Mouse (Mus musculus) forebrain, embryonic 11.5 days (tissue): ENCODE measurements around the gene Trp63. TPM values are rescaled to one million over a fixed set of nuclear protein-coding genes. Genes with fewer than 3 reads are reported as not detected.

ENCODE experiments used
- ATAC-seq: fragments of 200-750 bp; cut with Nextera tagmentation; replicated peaks from 2 replicates; pipeline ENCODE4 v1.8.0; 2017; ENCODE audit warnings: moderate TSS enrichment; ENCODE audit not compliant: low FRiP score
- DNase-seq: peaks from one replicate; pipeline ENCODE4 v3.0.0-alpha.2; 2017; ENCODE audit warnings: low spot score
- H3K27ac ChIP-seq: fragments of 300-500 bp; sonication (generic); 2 replicates; pipeline ENCODE4 v1.5.1; 2014; ENCODE audit warnings: low read depth, low read length
- H3K27me3 ChIP-seq: fragments of 300-500 bp; sonication (generic); 2 replicates; pipeline ENCODE4 v1.6.1; 2014; ENCODE audit warnings: mild to moderate bottlenecking, low read length, mixed read lengths; ENCODE audit not compliant: control insufficient read depth, insufficient read depth
- H3K36me3 ChIP-seq: fragments of 300-500 bp; sonication (generic); 2 replicates; pipeline ENCODE4 v1.6.1; 2014; ENCODE audit warnings: mild to moderate bottlenecking, low read length, moderate library complexity, mixed read lengths; ENCODE audit not compliant: control insufficient read depth, insufficient read depth
- H3K4me1 ChIP-seq: fragments of 300-500 bp; sonication (generic); replicated peaks from 2 replicates; pipeline ENCODE4 v1.6.1; 2014; ENCODE audit warnings: low read length, mixed read lengths; ENCODE audit not compliant: control insufficient read depth, insufficient read depth
- H3K4me2 ChIP-seq: fragments of 300-500 bp; sonication (generic); 2 replicates; pipeline ENCODE4 v1.6.1; 2014; ENCODE audit warnings: low read depth, mild to moderate bottlenecking, low read length, moderate library complexity, mixed read lengths; ENCODE audit not compliant: severe bottlenecking
- H3K4me3 ChIP-seq: fragments of 300-500 bp; sonication (generic); 2 replicates; pipeline ENCODE4 v1.5.1; 2014; ENCODE audit warnings: low read depth, low read length
- H3K9ac ChIP-seq: fragments of 300-500 bp; sonication (generic); 2 replicates; pipeline ENCODE4 v1.6.1; 2014; ENCODE audit warnings: low read length
- H3K9me3 ChIP-seq: fragments of 300-500 bp; sonication (generic); 2 replicates; pipeline ENCODE4 v1.6.1; 2016; ENCODE audit warnings: low read length, mixed read lengths; ENCODE audit not compliant: control insufficient read depth
- WGBS: fragments of 180-500 bp; shearing (Covaris S2); extraction: QIAGEN DNeasy Blood & Tissue Kit; methylation state at CpG from one replicate; pipeline ENCODE4 v1.1.7; 2014; 5-methylcytosine and 5-hydroxymethylcytosine counted together
- polyA plus RNA-seq: library from polyadenylated mRNA; unstranded; fragments of >200 nt; fragmentation: Nextera tagmentation; extraction: Ambion mirVana; gene quantifications from 2 replicates; pipeline ENCODE4 v1.2.1, GENCODE M21; 2014

Gene Trp63
- polyA plus RNA-seq, 1 experiment from 2014 or later, result 4.7 TPM

DNA sequence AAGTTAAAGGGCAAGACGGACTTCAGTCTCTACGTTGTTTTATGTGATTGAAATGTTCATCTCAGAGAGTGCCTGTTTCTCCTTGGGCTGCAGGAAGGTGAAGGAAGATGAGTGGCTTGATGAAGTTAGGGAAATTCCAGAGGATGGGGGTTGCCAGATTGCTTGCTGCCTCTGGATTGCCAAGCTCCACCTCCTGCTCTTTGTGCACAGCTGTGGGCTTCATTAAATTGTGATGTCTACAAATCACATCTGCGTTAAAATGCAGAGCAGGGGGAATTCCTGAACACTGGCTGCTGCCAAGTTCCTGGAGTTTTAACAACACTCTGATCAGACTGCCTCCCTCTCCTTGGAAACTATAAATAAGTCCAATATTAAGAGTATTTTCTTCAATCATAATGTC, 63.2 kb downstream of the Trp63 start:
- no peak overlapping the region for H3K27ac ChIP-seq
- no peaks in the 10 kb centered on the region for H3K4me1 ChIP-seq
- no peaks in the 10 kb centered on the region for H3K9me3 ChIP-seq
- DNase-seq (no peak), ATAC-seq (no peak)
- H3K36me3 ChIP-seq, result no peaks in the 10 kb centered on the region
- H3K27me3 ChIP-seq, result no peaks in the 10 kb centered on the region
- H3K4me3 ChIP-seq, result no peak overlapping the region
- no peak overlapping the region for H3K4me2 ChIP-seq
- 42% methylated on average over 3 of the region's 3 CpGs for WGBS
- H3K9ac ChIP-seq, result no peak overlapping the region

GRCm38 (mm10) chr16:25751866-25752265, 68.3 kb downstream of the Trp63 start:
- WGBS, result 79% methylated on average over 11 of the region's 11 CpGs
- H3K27me3 ChIP-seq, result no peaks in the 10 kb centered on the region
- ATAC-seq (no peak), DNase-seq (no peak)
- no peak overlapping the region for H3K4me3 ChIP-seq
- H3K27ac ChIP-seq, result no peak overlapping the region
- no peaks in the 10 kb centered on the region for H3K4me1 ChIP-seq
- H3K9ac ChIP-seq, result no peak overlapping the region
- no peak overlapping the region for H3K4me2 ChIP-seq
- no peaks in the 10 kb centered on the region for H3K9me3 ChIP-seq
- no peaks in the 10 kb centered on the region for H3K36me3 ChIP-seq

DNA sequence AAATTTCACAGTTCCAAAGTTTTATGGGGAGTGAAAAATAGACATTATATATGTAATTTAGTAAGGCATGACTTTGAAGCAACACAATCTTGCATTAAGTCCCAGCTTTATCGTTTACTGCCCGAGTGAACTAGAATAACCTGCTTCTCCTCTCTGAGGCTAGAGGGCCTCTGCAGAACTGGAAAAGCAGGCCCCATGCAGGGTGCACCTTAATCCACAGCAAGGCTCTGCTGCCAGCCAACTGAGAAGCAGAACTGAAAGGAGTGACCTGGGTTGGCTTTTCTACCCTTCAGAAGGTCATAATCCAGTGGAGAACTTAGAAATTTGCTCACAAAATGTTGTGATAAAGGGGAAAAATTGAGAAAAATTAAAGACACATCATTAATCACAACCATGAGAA, 74.5 kb downstream of the Trp63 start:
- no peak overlapping the region for H3K27ac ChIP-seq
- ATAC-seq (no peak), DNase-seq (no peak)
- no peaks in the 10 kb centered on the region for H3K36me3 ChIP-seq
- no peaks in the 10 kb centered on the region for H3K9me3 ChIP-seq
- no peaks in the 10 kb centered on the region for H3K27me3 ChIP-seq
- H3K4me2 ChIP-seq, result no peak overlapping the region
- WGBS, result 58% methylated on average over 2 of the region's 2 CpGs
- H3K9ac ChIP-seq, result no peak overlapping the region
- no peaks in the 10 kb centered on the region for H3K4me1 ChIP-seq
- no peak overlapping the region for H3K4me3 ChIP-seq

DNA sequence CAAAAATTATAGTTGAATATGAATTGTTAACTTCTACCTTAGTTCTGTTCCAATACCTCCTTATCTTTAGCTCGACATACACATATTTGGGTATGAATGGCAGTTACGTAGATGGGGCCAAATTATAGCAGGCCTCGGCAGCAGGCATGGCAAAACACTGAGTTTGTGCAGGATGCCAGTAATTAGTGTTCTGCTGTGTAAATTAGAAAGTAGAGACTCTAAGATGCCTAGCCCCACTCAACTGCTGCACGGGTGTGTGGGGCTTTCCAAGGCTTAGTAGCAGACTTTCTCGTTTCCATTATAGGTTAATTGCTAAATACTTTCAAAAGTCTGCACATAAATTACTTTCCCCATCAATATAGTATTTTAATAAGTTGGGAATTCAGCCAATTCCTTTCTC, 82.0 kb downstream of the Trp63 start:
- DNase-seq, result no peak
- H3K4me3 ChIP-seq, result no peak overlapping the region
- H3K4me2 ChIP-seq, result no peak overlapping the region
- no peak overlapping the region for H3K27ac ChIP-seq
- WGBS, result 84% methylated on average over 5 of the region's 5 CpGs
- H3K27me3 ChIP-seq, result no peaks in the 10 kb centered on the region
- H3K9ac ChIP-seq, result no peak overlapping the region
- H3K9me3 ChIP-seq, result no peaks in the 10 kb centered on the region
- no peak for ATAC-seq
- no peaks in the 10 kb centered on the region for H3K36me3 ChIP-seq
- no peaks in the 10 kb centered on the region for H3K4me1 ChIP-seq

DNA sequence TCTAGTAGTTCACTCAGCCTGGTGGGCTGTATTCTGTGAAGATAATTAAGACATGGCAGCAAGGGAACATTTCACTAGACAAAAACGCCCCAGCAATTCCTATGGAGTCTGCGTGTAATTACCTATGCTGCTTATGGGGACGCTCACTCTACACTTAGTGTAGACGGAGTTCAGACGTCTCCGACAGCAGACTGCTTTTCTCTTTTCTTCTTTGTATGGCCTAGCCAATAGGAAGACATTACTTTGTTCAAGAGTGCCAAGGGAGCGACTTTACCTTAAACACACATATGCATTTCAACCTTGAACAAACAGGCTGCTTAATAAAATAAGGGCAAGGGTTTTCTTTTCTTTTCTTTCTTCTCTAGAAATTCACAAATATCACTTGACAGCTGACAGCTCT, 91.0 kb downstream of the Trp63 start:
- no peak for DNase-seq
- 76% methylated on average over 7 of the region's 7 CpGs for WGBS

GRCm38 (mm10) chr16:25777501-25777900, 93.9 kb downstream of the Trp63 start:
- DNase-seq (no peak), ATAC-seq (no peak)
- Histone ChIP-seq H3K9me3 (no peaks in the 10 kb centered on the region), H3K36me3 (no peaks in the 10 kb centered on the region), H3K27me3 (no peaks in the 10 kb centered on the region), H3K4me2 (no peak overlapping the region), H3K9ac (no peak overlapping the region), H3K4me3 (no peak overlapping the region), H3K4me1 (no peaks in the 10 kb centered on the region), H3K27ac (no peak overlapping the region)
- 74% methylated on average over 1 of the region's 1 CpGs for WGBS

More for the DNA sequence above, 91.0 kb downstream of the Trp63 start:
- Histone ChIP-seq H3K4me2 (no peak overlapping the region), H3K4me1 (no peaks in the 10 kb centered on the region), H3K36me3 (no peaks in the 10 kb centered on the region), H3K9ac (no peak overlapping the region), H3K27me3 (no peaks in the 10 kb centered on the region), H3K9me3 (no peaks in the 10 kb centered on the region), H3K27ac (no peak overlapping the region), H3K4me3 (no peak overlapping the region)
- no peak for ATAC-seq

DNA sequence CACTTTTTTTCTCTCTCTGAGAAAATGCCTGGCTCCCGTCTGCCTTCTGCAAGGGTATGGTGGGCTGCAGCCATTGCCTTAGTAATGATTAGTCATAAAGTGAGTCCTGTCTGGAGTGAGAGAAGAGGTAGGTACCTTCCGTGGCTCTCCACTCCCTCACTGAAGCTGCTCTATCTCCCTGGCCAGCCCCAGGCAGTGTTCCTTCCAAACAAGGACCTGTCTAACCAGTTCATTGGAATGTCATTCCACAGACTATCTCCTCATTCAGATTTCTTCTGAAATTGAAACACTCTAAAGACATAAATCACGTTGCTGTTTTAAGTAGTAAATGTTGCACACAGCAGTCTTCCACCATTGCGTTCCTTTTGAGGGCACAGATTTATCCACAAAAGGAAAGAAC, 96.4 kb downstream of the Trp63 start:
- H3K4me2 ChIP-seq, result no peak overlapping the region
- no peak for ATAC-seq
- no peak overlapping the region for H3K27ac ChIP-seq
- H3K27me3 ChIP-seq, result no peaks in the 10 kb centered on the region
- no peak overlapping the region for H3K4me3 ChIP-seq
- H3K36me3 ChIP-seq, result no peaks in the 10 kb centered on the region
- WGBS, result 53% methylated on average over 4 of the region's 4 CpGs
- H3K4me1 ChIP-seq, result no peaks in the 10 kb centered on the region
- H3K9ac ChIP-seq, result no peak overlapping the region
- no peaks in the 10 kb centered on the region for H3K9me3 ChIP-seq
- no peak for DNase-seq

GRCm38 (mm10) chr16:25784246-25784645, 100.7 kb downstream of the Trp63 start:
- no peaks in the 10 kb centered on the region for H3K36me3 ChIP-seq
- no peak overlapping the region for H3K4me3 ChIP-seq
- ATAC-seq, result no peak
- no peak overlapping the region for H3K27ac ChIP-seq
- no peak overlapping the region for H3K9ac ChIP-seq
- H3K9me3 ChIP-seq, result no peaks in the 10 kb centered on the region
- no peak for DNase-seq
- H3K27me3 ChIP-seq, result no peaks in the 10 kb centered on the region
- 84% methylated on average over 2 of the region's 2 CpGs for WGBS
- no peaks in the 10 kb centered on the region for H3K4me1 ChIP-seq
- no peak overlapping the region for H3K4me2 ChIP-seq

- Histone ChIP-seq H3K4me3 (no peak overlapping the region), H3K4me1 (no peaks in the 10 kb centered on the region), H3K36me3 (no peaks in the 10 kb centered on the region), H3K27me3 (no peaks in the 10 kb centered on the region), H3K9ac (no peak overlapping the region), H3K4me2 (no peak overlapping the region), H3K9me3 (no peaks in the 10 kb centered on the region), H3K27ac (no peak overlapping the region)
- DNase-seq, result no peak
- ATAC-seq, result no peak
- 66% methylated on average over 5 of the region's 5 CpGs for WGBS
These were observed 102.9 kb downstream of the Trp63 start for GRCm38 (mm10) chr16:25786457-25786856.
